Mouse (Mus musculus): ENCODE data around the gene Piwil1. TPM values are rescaled to one million over a fixed set of nuclear protein-coding genes. Genes with fewer than 3 reads are reported as not detected.
"Not testable (repeated sequence)": the region's sequence is repeated elsewhere in the genome, so short reads cannot be mapped to it uniquely, and the experiment has no call there.

Gene Piwil1
- total RNA-seq, 2 experiments from 2014 or later = not detected

GRCm38 (mm10) chr5:128707271-128707670, 4.9 kb downstream of the Piwil1 start:
- no peak for ATAC-seq (replicated peaks; ENCODE audit: low FRiP score, low TSS enrichment, poor library complexity, severe bottlenecking)

DNA sequence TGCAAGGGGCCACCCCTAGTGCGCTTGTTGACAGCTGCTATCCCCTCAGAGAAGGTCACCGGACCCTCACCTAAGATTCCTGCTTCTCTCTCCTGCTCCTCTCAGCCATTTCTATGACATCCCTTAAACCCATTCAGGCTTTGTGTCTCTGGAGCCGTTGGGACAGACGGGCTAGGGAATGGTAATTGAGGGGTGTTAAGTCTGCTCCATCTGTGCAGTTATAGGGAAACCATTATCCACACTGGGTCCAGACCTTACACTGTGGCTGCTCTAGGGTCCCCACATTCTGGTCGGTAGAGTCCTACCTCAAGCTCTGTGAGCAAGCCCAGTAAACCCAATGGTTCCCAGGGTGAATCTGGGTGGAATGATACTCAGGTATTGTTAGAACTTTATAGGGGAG, 6.6 kb downstream of the Piwil1 start:
- ATAC-seq (replicated peaks; ENCODE audit: low FRiP score, low TSS enrichment, poor library complexity, severe bottlenecking) = no peak

DNA sequence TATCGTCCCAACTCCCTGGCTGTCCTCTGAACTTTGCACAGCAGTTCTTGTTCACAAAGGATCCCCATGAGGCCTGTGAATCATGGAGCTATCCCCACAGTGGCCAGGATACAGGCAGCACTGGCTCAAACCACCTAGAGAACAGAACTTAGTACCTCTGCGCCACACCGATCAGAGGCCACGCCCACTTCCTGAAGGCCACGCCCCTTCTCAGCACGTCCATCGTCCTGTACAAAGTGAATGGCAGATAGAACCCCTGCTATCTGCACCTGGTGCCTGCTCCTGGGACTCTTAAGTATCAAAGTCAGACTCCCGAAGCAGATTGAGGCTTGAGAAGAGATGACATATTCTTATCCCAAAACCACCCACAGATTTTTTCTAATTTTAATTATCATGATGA, 8.3 kb downstream of the Piwil1 start:
- no peak for ATAC-seq (replicated peaks; ENCODE audit: low FRiP score, low TSS enrichment, poor library complexity, severe bottlenecking)

DNA sequence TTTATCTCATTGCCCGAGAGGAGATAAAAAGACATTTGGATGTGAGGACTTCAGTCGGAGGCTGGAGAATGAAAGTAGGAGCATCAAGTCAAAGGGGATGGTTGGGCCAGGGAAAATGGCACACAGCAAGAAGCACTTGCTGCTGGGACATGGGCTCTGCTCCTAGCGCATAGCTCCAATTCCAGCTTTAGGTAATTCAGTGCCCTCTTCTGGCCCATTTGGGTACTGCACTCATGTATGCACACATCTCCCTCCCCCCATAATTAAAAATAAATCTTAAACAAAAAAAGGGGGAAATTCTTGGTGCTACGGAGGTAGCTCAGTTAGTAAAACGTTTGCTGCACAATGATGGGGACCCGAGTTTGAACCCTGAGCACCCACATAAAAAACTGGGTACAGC, 9.5 kb downstream of the Piwil1 start:
- ATAC-seq (replicated peaks; ENCODE audit: low FRiP score, low TSS enrichment, poor library complexity, severe bottlenecking) = no peak

DNA sequence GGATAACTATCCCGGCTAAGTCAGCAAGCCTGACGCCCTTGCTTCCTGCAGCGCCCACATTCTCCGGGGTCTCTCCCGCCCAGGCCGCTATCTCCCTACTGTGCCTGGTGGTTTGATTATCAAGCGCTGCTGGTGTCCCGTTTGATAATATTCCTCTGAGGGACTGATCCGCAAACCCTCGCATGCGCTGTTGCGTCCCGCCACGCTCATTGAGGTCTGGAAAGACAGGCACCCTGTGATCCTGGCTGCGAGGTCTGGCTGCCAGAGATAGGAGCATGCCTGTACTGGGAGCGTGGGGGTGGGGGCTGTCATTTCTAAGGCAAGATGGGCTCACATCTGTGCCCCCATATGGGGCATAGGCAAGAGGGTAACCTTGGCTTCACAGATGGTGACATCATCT, 12.8 kb downstream of the Piwil1 start:
- no peak for ATAC-seq (replicated peaks; ENCODE audit: low FRiP score, low TSS enrichment, poor library complexity, severe bottlenecking)

DNA sequence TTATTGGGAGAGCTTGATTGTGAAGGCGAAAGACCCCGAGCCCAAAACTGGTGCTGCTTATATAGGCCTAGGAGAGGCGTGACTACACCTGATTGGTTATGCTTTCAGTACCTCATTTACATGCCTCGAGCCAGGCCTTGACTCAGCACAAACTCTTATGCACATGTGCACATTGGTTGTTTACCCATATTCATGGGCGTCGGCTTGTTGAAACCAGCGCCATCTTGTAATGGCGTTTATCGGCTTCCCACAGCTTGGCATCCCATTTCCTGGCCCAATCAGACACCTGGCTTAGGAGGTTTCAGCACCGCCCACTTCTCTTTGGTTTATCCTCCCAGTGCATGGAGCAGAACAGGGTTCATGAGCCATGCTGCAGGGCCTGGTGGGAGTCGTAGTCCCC, 18.1 kb downstream of the Piwil1 start:
- ATAC-seq (replicated peaks; ENCODE audit: low FRiP score, low TSS enrichment, poor library complexity, severe bottlenecking) = not testable (repeated sequence)

GRCm38 (mm10) chr5:128729341-128729740, 27.0 kb downstream of the Piwil1 start:
- no peak for ATAC-seq (replicated peaks; ENCODE audit: low FRiP score, low TSS enrichment, poor library complexity, severe bottlenecking)

DNA sequence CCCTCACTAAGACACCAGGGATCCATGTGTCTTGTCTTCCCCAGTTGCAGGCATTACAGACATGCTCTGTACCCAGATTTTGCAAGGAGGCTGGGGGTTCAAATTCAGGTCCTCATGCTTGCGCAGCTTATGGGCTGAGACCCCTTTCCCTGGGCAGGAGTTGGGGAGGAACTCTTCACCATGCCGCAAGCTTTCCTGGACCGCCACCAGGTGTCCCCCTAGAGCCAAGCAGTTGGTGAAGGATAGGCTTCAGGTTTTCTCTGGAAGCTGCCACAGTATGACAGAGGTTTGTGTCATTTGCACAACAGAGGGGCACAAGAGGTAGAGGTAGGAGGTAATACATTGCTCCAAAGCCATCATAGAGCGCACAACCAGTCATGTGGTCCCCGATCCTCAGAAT, 28.3 kb downstream of the Piwil1 start:
- no peak for ATAC-seq (replicated peaks; ENCODE audit: low FRiP score, low TSS enrichment, poor library complexity, severe bottlenecking)

- ATAC-seq (replicated peaks; ENCODE audit: low FRiP score, low TSS enrichment, poor library complexity, severe bottlenecking) = no peak
Measured at GRCm38 (mm10) chr5:128732416-128733014, 30.2 kb downstream of the Piwil1 start.

DNA sequence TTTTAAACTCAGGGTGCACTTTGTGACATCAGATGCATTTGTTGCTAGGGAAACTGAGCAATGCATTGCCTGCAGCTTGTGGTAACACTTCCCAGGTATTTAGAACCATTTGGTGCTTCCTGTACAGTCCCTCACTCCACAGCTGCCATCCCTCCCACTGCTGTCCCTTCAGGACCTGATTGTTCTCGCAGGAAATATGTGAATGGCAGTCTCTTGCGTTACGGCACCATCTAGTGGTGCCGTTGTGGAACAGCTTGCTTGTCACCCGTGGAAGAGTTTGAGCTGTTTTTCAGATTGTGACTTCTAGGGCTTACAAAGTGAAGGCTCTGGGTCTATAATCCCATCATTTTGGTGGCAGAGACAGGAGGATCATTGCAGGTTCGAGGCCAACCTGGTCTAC, 31.6 kb downstream of the Piwil1 start:
- 0 out of 2 replicates have a peak, but pooled peaks have one; percentile 57 for ATAC-seq (replicated peaks; ENCODE audit: low FRiP score, low TSS enrichment, poor library complexity, severe bottlenecking)

- no peak for ATAC-seq (replicated peaks; ENCODE audit: low FRiP score, low TSS enrichment, poor library complexity, severe bottlenecking)
Measured at GRCm38 (mm10) chr5:128735921-128736320, 33.6 kb downstream of the Piwil1 start.

GRCm38 (mm10) chr5:128739168-128739837, 37.0 kb downstream of the Piwil1 start:
- no peak for ATAC-seq (replicated peaks; ENCODE audit: low FRiP score, low TSS enrichment, poor library complexity, severe bottlenecking)

GRCm38 (mm10) chr5:128739838-128740171, 37.5 kb downstream of the Piwil1 start:
- no peak for ATAC-seq (replicated peaks; ENCODE audit: low FRiP score, low TSS enrichment, poor library complexity, severe bottlenecking)

DNA sequence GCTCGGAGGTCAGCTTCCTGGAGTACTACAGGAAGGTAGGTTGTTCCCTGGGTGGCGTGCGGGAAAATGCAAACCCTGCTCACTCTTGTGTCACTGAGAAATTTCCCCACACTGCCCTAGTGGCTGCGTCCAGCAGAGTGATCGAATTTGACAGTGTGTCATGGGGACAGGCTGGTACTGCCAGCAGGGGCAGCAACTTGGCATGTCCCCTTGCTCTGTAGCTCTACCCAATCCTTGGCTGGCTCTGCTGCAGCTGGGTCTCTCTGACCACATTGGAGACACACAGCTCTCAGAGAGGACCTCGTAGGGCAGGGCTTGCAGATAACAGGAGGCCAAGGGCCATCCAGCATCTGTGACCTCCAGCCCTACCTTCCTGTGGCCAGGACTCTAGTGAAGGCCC, 42.0 kb downstream of the Piwil1 start:
- ATAC-seq (replicated peaks; ENCODE audit: low FRiP score, low TSS enrichment, poor library complexity, severe bottlenecking) = no peak

DNA sequence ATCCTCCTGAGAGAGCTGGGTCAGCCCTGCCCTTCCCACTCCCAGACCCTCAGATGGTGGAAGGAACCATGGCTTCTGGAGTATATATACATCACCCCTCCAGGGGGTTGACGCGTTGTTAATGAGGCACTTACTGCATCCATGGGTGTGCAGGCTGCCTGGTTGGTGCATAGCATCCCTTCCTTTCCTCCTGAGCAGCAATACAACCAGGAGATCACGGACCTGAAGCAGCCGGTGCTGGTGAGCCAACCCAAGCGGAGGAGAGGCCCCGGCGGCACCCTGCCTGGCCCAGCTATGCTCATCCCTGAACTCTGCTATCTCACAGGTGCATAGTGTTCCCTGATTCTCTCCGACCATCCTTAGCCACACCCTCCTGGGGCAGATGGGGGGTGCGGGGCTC, 42.9 kb downstream of the Piwil1 start:
- ATAC-seq (replicated peaks; ENCODE audit: low FRiP score, low TSS enrichment, poor library complexity, severe bottlenecking) = no peak

- no peak for ATAC-seq (replicated peaks; ENCODE audit: low FRiP score, low TSS enrichment, poor library complexity, severe bottlenecking)
Measured at GRCm38 (mm10) chr5:128746261-128746660, 43.9 kb downstream of the Piwil1 start.

- ATAC-seq (replicated peaks; ENCODE audit: low FRiP score, low TSS enrichment, poor library complexity, severe bottlenecking) = no peak
Measured at GRCm38 (mm10) chr5:128761118-128761517, 58.8 kb downstream of the Piwil1 start.

GRCm38 (mm10) chr5:128769026-128769631, 66.8 kb downstream of the Piwil1 start:
- ATAC-seq (replicated peaks; ENCODE audit: low FRiP score, low TSS enrichment, poor library complexity, severe bottlenecking) = no peak

- no peak for ATAC-seq (replicated peaks; ENCODE audit: low FRiP score, low TSS enrichment, poor library complexity, severe bottlenecking)
Measured at GRCm38 (mm10) chr5:128776386-128776785, 74.1 kb downstream of the Piwil1 start.

DNA sequence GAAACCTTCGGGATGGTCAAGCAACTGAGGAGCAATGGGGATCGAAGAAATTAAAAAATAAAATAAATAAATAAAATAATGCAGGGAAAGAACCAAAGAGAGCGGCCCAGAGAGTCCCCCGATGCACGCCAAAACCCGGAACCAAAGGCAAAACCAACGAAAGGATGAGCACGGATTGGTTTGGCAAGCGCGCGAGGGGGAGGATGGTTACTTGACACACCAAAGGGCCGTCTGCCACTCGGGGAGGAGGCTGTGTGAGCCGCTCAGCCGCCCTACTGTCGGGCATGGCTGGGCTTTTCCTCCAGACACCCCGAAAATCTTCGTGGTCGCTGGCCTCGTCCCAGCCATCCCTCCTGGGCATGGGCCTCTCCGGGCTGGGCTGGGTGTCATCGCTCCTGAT, 79.3 kb downstream of the Piwil1 start:
- no peak for ATAC-seq (replicated peaks; ENCODE audit: low FRiP score, low TSS enrichment, poor library complexity, severe bottlenecking)

DNA sequence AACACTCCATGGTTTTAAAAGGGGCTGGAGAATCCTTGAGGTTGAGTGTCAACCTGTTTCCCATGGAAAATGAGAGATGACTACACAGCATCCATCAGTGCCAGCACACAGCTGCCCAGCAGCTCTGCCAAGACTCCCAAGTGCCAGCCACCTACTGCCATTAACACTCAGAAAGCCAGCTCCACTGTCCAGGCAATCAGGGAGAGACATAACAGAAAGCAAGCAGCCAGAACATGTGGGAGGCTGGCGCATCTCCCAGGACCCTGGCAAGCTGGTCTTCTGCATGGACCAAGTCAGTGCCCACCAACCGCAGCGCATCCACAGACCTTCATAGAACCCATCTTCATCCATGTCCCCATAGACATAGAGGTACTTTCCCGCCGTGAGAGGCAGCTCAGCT, 98.3 kb downstream of the Piwil1 start:
- ATAC-seq (replicated peaks; ENCODE audit: low FRiP score, low TSS enrichment, poor library complexity, severe bottlenecking) = no peak

Measured in megakaryocyte-erythroid progenitor cell, adult 5-6 weeks (primary cell).